Mouse (Mus musculus) spleen, embryonic (tissue): ENCODE data around the gene Zfp428.

Source experiments
- CTCF ChIA-PET: fragments of 350-600 bp; sonication (Branson Sonifier 250); formaldehyde crosslinking; loops from one replicate; lab custom pipeline; 2022; lab: Charles Lee

Gene Zfp428

GRCm38 (mm10) chr7:24544506-24544905 is 37.7 kb downstream of the Zfp428 start:
- CTCF ChIA-PET = no interaction called here

GRCm38 (mm10) chr7:24546068-24546614 is 39.3 kb downstream of the Zfp428 start, which contains the start of the genes Pinlyp and Xrcc1:
Pinlyp (minus strand) TSS chr7:24546118.
Xrcc1 (plus strand) TSS chr7:24546289.
- CTCF ChIA-PET = interaction anchor here (0.6 to 1.0 kb wide), 3 partner anchors 15 to 68 kb away, joined by 3 to 6 read pairs (median 4); no protein-coding TSS in a partner anchor

- CTCF ChIA-PET = interaction anchor here (0.6 to 1.0 kb wide), 2 partner anchors 15 to 69 kb away, joined by 4 to 6 read pairs; no protein-coding TSS in a partner anchor
These were observed 40.0 kb downstream of the Zfp428 start for GRCm38 (mm10) chr7:24546634-24547389.

GRCm38 (mm10) chr7:24547534-24548036 is 40.8 kb downstream of the Zfp428 start:
- CTCF ChIA-PET = interaction anchor here (0.6 to 0.7 kb wide), 3 partner anchors 13 to 23 kb away, joined by 3 read pairs; no protein-coding TSS in a partner anchor

GRCm38 (mm10) chr7:24551985-24552759 is 45.4 kb downstream of the Zfp428 start:
- CTCF ChIA-PET = interaction anchor here (0.5 to 0.6 kb wide), 2 partner anchors 64 to 121 kb away, joined by 9 to 11 read pairs; no protein-coding TSS in a partner anchor

GRCm38 (mm10) chr7:24555786-24556185 is 49.0 kb downstream of the Zfp428 start:
- CTCF ChIA-PET = interaction anchor here (0.5 kb wide), 1 partner anchor 870 kb away, joined by 4 read pairs; no protein-coding TSS in a partner anchor

GRCm38 (mm10) chr7:24561450-24561849 is 54.6 kb downstream of the Zfp428 start:
- CTCF ChIA-PET = no interaction called here

- CTCF ChIA-PET = interaction anchor here (0.6 to 1.2 kb wide), 3 partner anchors 15 to 26 kb away, joined by 3 read pairs; partner anchors contain the start of genes Pinlyp and Xrcc1
These were observed 56.5 kb downstream of the Zfp428 start for GRCm38 (mm10) chr7:24563191-24563836.

GRCm38 (mm10) chr7:24563837-24564206 is 57.0 kb downstream of the Zfp428 start:
- CTCF ChIA-PET = interaction anchor here (0.6 to 1.1 kb wide), 5 partner anchors 18 to 122 kb away, joined by 3 to 4 read pairs (median 3); partner anchors contain the start of genes Pinlyp and Xrcc1

GRCm38 (mm10) chr7:24564607-24565265 is 57.9 kb downstream of the Zfp428 start:
- CTCF ChIA-PET = interaction anchor here (0.7 to 1.1 kb wide), 5 partner anchors 15 to 39 kb away, joined by 3 to 8 read pairs (median 3); partner anchors contain the start of genes Pinlyp and Xrcc1
